ENCODE assay signal across 23 mouse cellular contexts in genomic region chr10:17908731-17909130, GRCm38 (mm10). TPM values are rescaled to one million over a fixed set of nuclear protein-coding genes. Genes with fewer than 3 reads are reported as not detected.
A peak's percentile ranks its signal among the peaks of the same experiment; 100 is the strongest.
DNase-seq lines count a peak whose midpoint lies in the region; ATAC-seq and TF ChIP-seq lines count a peak whose summit lies in the region.
"Had no signal": no experiment of that assay in that cellular context is flagged by ENCODE, and none has a peak within 500 bp of the region (broad histone marks: within the 10 kb centered on the region; RNA-seq: fewer than 3 reads in every experiment).

No protein-coding gene starts in this region.

- peak; percentile 79 for ATAC-seq in lung, embryonic 16.5 days (ENCODE audit: low read depth)
- ATAC-seq: forebrain, embryonic 16.5 days; midbrain, embryonic 13.5 days had no signal

- peaks cover 8% of the 10 kb centered on the region for H3K4me1 ChIP-seq in lung, embryonic 16.5 days (replicated peaks; ENCODE audit: control insufficient read depth, insufficient read depth, low read length)
- H3K4me1 ChIP-seq: forebrain, embryonic 10.5 days; heart, embryonic 12.5 days; kidney, embryonic 15.5 days; megakaryocyte, embryonic 14.5 days; midbrain, embryonic 13.5 days had no signal

- H3K27me3 ChIP-seq in lung, embryonic 16.5 days (ENCODE audit: control insufficient read depth, insufficient read depth, low read depth, low read length): no peaks in the 10 kb centered on the region
- H3K27me3 ChIP-seq: heart, embryonic 12.5 days; kidney, embryonic 15.5 days; megakaryocyte, embryonic 14.5 days; midbrain, embryonic 13.5 days had no signal

- H3K4me2 ChIP-seq in lung, embryonic 16.5 days (ENCODE audit: low read depth, low read length): no peak overlapping the region
- H3K4me2 ChIP-seq: heart, embryonic 12.5 days; kidney, embryonic 15.5 days; midbrain, embryonic 13.5 days had no signal

- H3K9me3 ChIP-seq in lung, embryonic 16.5 days (ENCODE audit: control insufficient read depth, low read length): no peaks in the 10 kb centered on the region
- H3K9me3 ChIP-seq: forebrain, embryonic 10.5 days; megakaryocyte, embryonic 14.5 days; midbrain, embryonic 13.5 days had no signal

- H3K36me3 ChIP-seq in lung, embryonic 16.5 days (ENCODE audit: control insufficient read depth, insufficient read depth, low read length): peaks cover 2% of the 10 kb centered on the region; the same call in 1 of the 2 replicates

- WGBS in lung, embryonic 16.5 days: 23% methylated on average over 4 of the region's 4 CpGs

- H3K27ac ChIP-seq in lung, embryonic 16.5 days (ENCODE audit: low read length): no peak overlapping the region
- peak overlapping the region; percentile 44; the same call in 1 of the 2 replicates for H3K27ac ChIP-seq in layer of hippocampus, adult 2 months
- H3K27ac ChIP-seq: forebrain, embryonic 10.5 days; kidney, embryonic 15.5 days; left cerebral cortex, adult 2 months; midbrain, embryonic 13.5 days had no signal

- DNase-seq in cerebellum, postnatal 10 days: peak; percentile 19 to 42
- no peak for DNase-seq in cerebellum, adult 9-11 months
- no peak for DNase-seq in lung, postnatal 14 days
- DNase-seq in layer of hippocampus, adult 2 months (ENCODE audit: low spot score in 2 of 2): peak; percentile 55 to 66
- peak; percentile 60 for DNase-seq in telencephalon, adult 2 months (ENCODE audit: low read depth, low spot score)
- no peak for DNase-seq in heart, postnatal 4 days
- DNase-seq: adrenal gland, postnatal 14 days; gastrocnemius, postnatal 25 days; heart, adult 18-20 months; heart, postnatal 10 days; kidney, adult 11 months; kidney, postnatal 4 days; right cerebral cortex, postnatal 25 days; spleen, adult 18-20 months; thymus, postnatal 14 days had no signal

- no peak overlapping the region for H3K9ac ChIP-seq in lung, embryonic 16.5 days (ENCODE audit: low read length)
- H3K9ac ChIP-seq: heart, embryonic 12.5 days; kidney, embryonic 15.5 days; midbrain, embryonic 13.5 days had no signal

- TF ChIP-seq CTCF in layer of hippocampus, adult 2 months (conservative IDR thresholded peaks at IDR 0.05): no peak

- H3K4me3 ChIP-seq in lung, embryonic 16.5 days (ENCODE audit: low read length): no peak overlapping the region
- H3K4me3 ChIP-seq in layer of hippocampus, adult 2 months: no peak overlapping the region
- H3K4me3 ChIP-seq: forebrain, embryonic 10.5 days; heart, embryonic 12.5 days; kidney, embryonic 15.5 days; left cerebral cortex, adult 2 months; megakaryocyte, embryonic 14.5 days; midbrain, embryonic 13.5 days had no signal

RNA-seq across cellular contexts. Expression of gene Heca, which starts 39.1 kb away (rescaled TPM):
- polyA plus RNA-seq in lung, embryonic 16.5 days (2015; fragmentation: Nextera tagmentation; extraction: Ambion mirVana): 3.7 and 4.5 TPM in 2 replicates
- 10 to 100 TPM; 25.8 to 30.3 TPM for total RNA-seq in layer of hippocampus, adult 2 months (2021)
- 10 to 100 TPM; 45.1 to 46.8 TPM for total RNA-seq in heart, postnatal 4 days (2021)

Comparison
In these comparisons a context has a peak if more than half of its experiments do, and no peak if none do; other contexts are left out.
1. DNase-seq: peak in cerebellum, postnatal 10 days (2 of 2), layer of hippocampus, adult 2 months (2 of 2) and telencephalon, adult 2 months (single experiment); none in cerebellum, adult 9-11 months (single experiment), lung, postnatal 14 days (single experiment) and heart, postnatal 4 days (single experiment).